Mouse (Mus musculus) forebrain, postnatal 0 days (tissue): ENCODE results near the gene Grcc10. TPM values are rescaled to one million over a fixed set of nuclear protein-coding genes. Genes with fewer than 3 reads are reported as not detected.

ENCODE experiments used
- ATAC-seq: fragments of 200-750 bp; cut with Nextera tagmentation; 2 replicates; pipeline ENCODE4 v1.8.0; 2017; ENCODE audit warnings: mild to moderate bottlenecking, moderate library complexity
- DNase-seq: peaks from one replicate; pipeline ENCODE4 v3.0.0-alpha.2; 2015
- H3K27ac ChIP-seq: fragments of 300-500 bp; sonication (generic); 2 replicates; pipeline ENCODE4 v1.5.1; 2014; ENCODE audit warnings: low read depth, mild to moderate bottlenecking, antibody characterized with exemption, low read length, moderate library complexity, mixed read lengths
- H3K27me3 ChIP-seq: fragments of 300-500 bp; sonication (generic); 2 replicates; pipeline ENCODE4 v1.6.1; 2014; ENCODE audit warnings: mild to moderate bottlenecking, low read length, mixed read lengths; ENCODE audit not compliant: insufficient read depth
- H3K36me3 ChIP-seq: fragments of 300-500 bp; sonication (generic); 2 replicates; pipeline ENCODE4 v1.6.1; 2014; ENCODE audit warnings: mild to moderate bottlenecking, moderate library complexity; ENCODE audit not compliant: insufficient read depth
- H3K4me1 ChIP-seq: fragments of 300-500 bp; sonication (generic); 2 replicates; pipeline ENCODE4 v1.6.1; 2014; ENCODE audit warnings: antibody characterized with exemption; ENCODE audit not compliant: insufficient read depth
- H3K4me2 ChIP-seq: fragments of 300-500 bp; sonication (generic); 2 replicates; pipeline ENCODE4 v1.6.1; 2014; ENCODE audit warnings: low read depth, mild to moderate bottlenecking, moderate library complexity
- H3K4me3 ChIP-seq: fragments of 300-500 bp; sonication (generic); 2 replicates; pipeline ENCODE4 v1.5.1; 2014; ENCODE audit warnings: low read depth, low read length, mixed read lengths
- H3K9ac ChIP-seq: fragments of 300-500 bp; sonication (generic); 2 replicates; pipeline ENCODE4 v1.6.1; 2014; ENCODE audit warnings: mild to moderate bottlenecking
- H3K9me3 ChIP-seq: fragments of 300-500 bp; sonication (generic); 2 replicates; pipeline ENCODE4 v1.6.1; 2016; ENCODE audit warnings: low read length
- CTCF ChIP-seq: sonication (generic); IDR thresholded peaks from 2 replicates; pipeline ENCODE4 v1.5.1; 2016; ENCODE audit warnings: antibody characterized with exemption, control low read depth, low read depth
- WGBS: fragments of 180-500 bp; shearing (Covaris S2); extraction: QIAGEN DNeasy Blood & Tissue Kit; methylation state at CpG from one replicate; pipeline ENCODE4 v1.1.7; 2014; 5-methylcytosine and 5-hydroxymethylcytosine counted together
- polyA plus RNA-seq: library from polyadenylated mRNA; unstranded; fragments of >200 nt; fragmentation: Nextera tagmentation; extraction: Ambion mirVana; gene quantifications from 2 replicates; pipeline ENCODE4 v1.2.1, GENCODE M21; 2015
- total RNA-seq: library from RNA; depleted of rRNA; stranded (reverse); fragments of >200 nt; gene quantifications from 2 replicates; pipeline ENCODE4 v1.2.3, GENCODE M21; 2014

Gene Grcc10
- total and polyA plus RNA-seq, 2 experiments from 2014 or later: 257 to 699 TPM

- no peak for ATAC-seq
- Histone ChIP-seq H3K4me1 (peaks cover 2% of the 10 kb centered on the region; the same call in 1 of the 2 replicates), H3K9ac (peak overlapping the region; percentile 26; the same call in 1 of the 2 replicates), H3K36me3 (no peaks in the 10 kb centered on the region), H3K4me3 (peak overlapping the region; percentile 28), H3K9me3 (no peaks in the 10 kb centered on the region), H3K27me3 (no peaks in the 10 kb centered on the region), H3K4me2 (peak overlapping the region; percentile 44), H3K27ac (no peak overlapping the region)
- 4% methylated on average over 10 of the region's 10 CpGs for WGBS
- no peak for DNase-seq
- peak; percentile 19; the same call in 1 of the 2 replicates for TF ChIP-seq CTCF
These were observed 38.8 kb upstream of the Grcc10 start for GRCm38 (mm10) chr6:124779984-124780416.

GRCm38 (mm10) chr6:124779222-124779983 is 38.2 kb upstream of the Grcc10 start, which contains the start of gene Lrrc23:
Gene Lrrc23 (minus strand): TSS chr6:124779727.
- WGBS: 4% methylated on average over 23 of the region's 23 CpGs
- H3K4me2 ChIP-seq: peak within 1 kb of the TSS; percentile 44
- H3K36me3 ChIP-seq: no peaks in the 10 kb centered on the region
- no peak for TF ChIP-seq CTCF
- peak within 1 kb of the TSS; percentile 28 for H3K4me3 ChIP-seq
- H3K9ac ChIP-seq: peak within 1 kb of the TSS; percentile 26; the same call in 1 of the 2 replicates
- H3K4me1 ChIP-seq: peaks cover 2% of the 10 kb centered on the region; the same call in 1 of the 2 replicates
- DNase-seq (peak; percentile 77), ATAC-seq (peak; percentile 79)
- no peak within 1 kb of the TSS for H3K27ac ChIP-seq
- no peaks in the 10 kb centered on the region for H3K27me3 ChIP-seq
- H3K9me3 ChIP-seq: no peaks in the 10 kb centered on the region

GRCm38 (mm10) chr6:124770511-124770910 is 29.3 kb upstream of the Grcc10 start:
- Histone ChIP-seq H3K27ac (no peak overlapping the region), H3K9ac (no peak overlapping the region), H3K9me3 (no peaks in the 10 kb centered on the region), H3K36me3 (no peaks in the 10 kb centered on the region; the same call in 1 of the 2 replicates), H3K27me3 (no peaks in the 10 kb centered on the region), H3K4me1 (0 out of 2 replicates have a peak, but pooled peaks cover 5% of the 10 kb centered on the region), H3K4me3 (no peak overlapping the region), H3K4me2 (no peak overlapping the region)
- 89% methylated on average over 15 of the region's 15 CpGs for WGBS
- DNase-seq: no peak
- no peak for TF ChIP-seq CTCF
- no peak for ATAC-seq

- H3K36me3 ChIP-seq: no peaks in the 10 kb centered on the region; the same call in 1 of the 2 replicates
- peak overlapping the region; percentile 54 for H3K4me3 ChIP-seq
- TF ChIP-seq CTCF: no peak
- ATAC-seq: no peak
- H3K27ac ChIP-seq: peak overlapping the region; percentile 47; the same call in 1 of the 2 replicates
- H3K4me1 ChIP-seq: 0 out of 2 replicates have a peak, but pooled peaks cover 5% of the 10 kb centered on the region
- H3K9ac ChIP-seq: peak overlapping the region; percentile 67
- no peaks in the 10 kb centered on the region for H3K9me3 ChIP-seq
- H3K27me3 ChIP-seq: no peaks in the 10 kb centered on the region
- WGBS: 70% methylated on average over 7 of the region's 7 CpGs
- no peak for DNase-seq
- H3K4me2 ChIP-seq: peak overlapping the region; percentile 76
These were observed 28.8 kb upstream of the Grcc10 start for GRCm38 (mm10) chr6:124770013-124770412.

- 0 out of 2 replicates have a peak, but pooled peaks cover 5% of the 10 kb centered on the region for H3K4me1 ChIP-seq
- H3K4me2 ChIP-seq: peak within 1 kb of the TSS; percentile 76
- no peaks in the 10 kb centered on the region for H3K9me3 ChIP-seq
- peak within 1 kb of the TSS; percentile 47 for H3K27ac ChIP-seq
- TF ChIP-seq CTCF: no peak
- no peaks in the 10 kb centered on the region; the same call in 1 of the 2 replicates for H3K36me3 ChIP-seq
- peak within 1 kb of the TSS; percentile 67 for H3K9ac ChIP-seq
- H3K4me3 ChIP-seq: peak within 1 kb of the TSS; percentile 54
- ATAC-seq: peak; percentile 94
- no peaks in the 10 kb centered on the region for H3K27me3 ChIP-seq
- 1% methylated on average over 50 of the region's 54 CpGs for WGBS
- DNase-seq: peak; percentile 87
These were observed 28.1 kb upstream of the Grcc10 start, which contains the start of gene Eno2 for GRCm38 (mm10) chr6:124769101-124769765. Gene Eno2 (minus strand): TSS chr6:124769673.

- peak; percentile 16; the same call in 1 of the 2 replicates for ATAC-seq
These were observed 27.5 kb upstream of the Grcc10 start for GRCm38 (mm10) chr6:124768704-124769044.

More at GRCm38 (mm10) chr6:124768704-124769044, 27.5 kb upstream of the Grcc10 start:
- Histone ChIP-seq H3K9me3 (no peaks in the 10 kb centered on the region), H3K4me2 (peak overlapping the region; percentile 76), H3K36me3 (no peaks in the 10 kb centered on the region; the same call in 1 of the 2 replicates), H3K9ac (peak overlapping the region; percentile 67), H3K4me1 (0 out of 2 replicates have a peak, but pooled peaks cover 5% of the 10 kb centered on the region), H3K27ac (peak overlapping the region; percentile 47), H3K4me3 (peak overlapping the region; percentile 54), H3K27me3 (no peaks in the 10 kb centered on the region)
- DNase-seq: no peak
- 11% methylated on average over 9 of the region's 9 CpGs for WGBS
- no peak for TF ChIP-seq CTCF
